Mouse (Mus musculus): ENCODE measurements around the gene Rnase13.

Gene Rnase13

DNA sequence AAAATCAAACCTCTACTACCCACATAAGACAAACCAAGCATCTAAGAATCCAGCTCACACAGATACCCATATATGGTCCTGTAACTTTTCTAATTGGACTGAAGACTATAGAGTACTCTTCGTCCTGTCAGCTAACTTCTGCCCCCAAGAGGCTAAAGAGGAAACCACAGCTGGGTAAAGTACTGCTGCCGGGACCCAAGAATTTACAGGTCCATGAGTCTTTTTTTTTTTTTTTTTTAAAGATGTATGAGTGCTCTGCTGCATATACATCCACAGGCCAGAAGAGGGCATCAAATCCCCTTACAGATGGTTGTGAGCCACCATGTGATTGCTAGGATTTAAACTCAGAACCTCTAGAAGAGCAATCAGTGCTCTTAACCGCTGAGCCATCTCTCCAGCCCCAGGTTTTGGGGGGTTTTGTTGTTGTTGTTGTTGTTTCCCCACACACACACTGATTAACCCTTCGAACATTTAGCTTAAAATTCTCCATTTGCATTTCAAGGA lies 39.0 kb downstream of the Rnase13 start:
- DNase-seq (ENCODE audit: low read depth, low spot score) = peak; percentile 96

DNA sequence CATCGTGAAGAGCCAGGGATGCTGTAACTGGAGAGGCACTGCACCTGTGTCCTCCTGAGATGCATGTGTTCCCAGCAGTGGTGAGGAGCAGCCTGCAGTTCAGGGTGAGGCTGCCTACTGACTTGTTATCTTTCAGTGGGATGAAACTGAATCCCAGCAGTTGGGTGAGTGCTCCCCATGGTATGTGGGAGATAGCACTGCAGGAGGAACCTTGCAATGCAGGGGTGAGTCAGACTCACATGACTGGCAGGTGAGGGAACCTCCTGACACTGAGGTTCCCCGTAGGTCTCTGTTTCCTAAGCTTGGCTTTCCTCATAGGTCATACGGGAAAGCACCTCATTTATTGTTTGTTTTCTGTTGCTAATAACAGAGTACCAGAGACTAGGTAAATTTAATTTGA lies 45.1 kb downstream of the Rnase13 start:
- DNase-seq (ENCODE audit: low read depth, low spot score) = no peak

DNA sequence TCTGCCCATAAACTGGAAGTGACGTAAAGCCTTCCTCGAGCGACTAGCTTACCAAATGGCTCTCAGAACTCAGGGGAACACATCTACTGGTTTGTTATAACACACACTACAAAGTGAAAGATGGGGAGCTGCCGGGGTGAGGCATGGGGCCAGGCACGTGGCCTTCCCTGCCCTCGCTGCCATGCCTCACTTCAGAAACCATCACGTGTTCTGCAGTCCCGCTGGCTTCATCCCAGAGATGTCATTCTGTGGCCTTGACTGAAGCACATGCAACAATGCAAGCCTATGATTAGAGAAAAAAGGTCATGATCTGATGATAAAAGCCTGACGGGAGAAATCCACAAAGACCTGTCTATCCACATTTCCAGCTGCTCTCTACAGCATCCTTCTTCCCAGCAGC lies 50.8 kb downstream of the Rnase13 start:
- peak; percentile 1 for DNase-seq (ENCODE audit: low read depth, low spot score)
